Mouse (Mus musculus): ENCODE results near the gene R3hdm2. TPM values are rescaled to one million over a fixed set of nuclear protein-coding genes. Genes with fewer than 3 reads are reported as not detected.

The R3hdm2 gene
- polyA plus RNA-seq, 1 experiment from 2014 or later, result 26.7 TPM

GRCm38 (mm10) chr10:127353909-127354895 lies 25.9 kb upstream of the R3hdm2 start, which contains the start of gene Inhbe:
Inhbe (minus strand) TSS chr10:127354411.
- no peak for DNase-seq (ENCODE audit: low spot score)

GRCm38 (mm10) chr10:127355336-127355735 lies 24.8 kb upstream of the R3hdm2 start:
- DNase-seq (ENCODE audit: low spot score), result no peak

GRCm38 (mm10) chr10:127360714-127361113 lies 19.4 kb upstream of the R3hdm2 start:
- DNase-seq (ENCODE audit: low spot score), result no peak

GRCm38 (mm10) chr10:127367116-127367515 lies 13.0 kb upstream of the R3hdm2 start:
- DNase-seq (ENCODE audit: low spot score), result no peak

- no peak for DNase-seq (ENCODE audit: low spot score)
Observed at GRCm38 (mm10) chr10:127368273-127368672, 11.9 kb upstream of the R3hdm2 start.

GRCm38 (mm10) chr10:127369834-127370820 lies 10.0 kb upstream of the R3hdm2 start, which contains the start of gene Inhbc:
Inhbc (minus strand) TSS chr10:127370431.
- no peak for DNase-seq (ENCODE audit: low spot score)

- DNase-seq (ENCODE audit: low spot score), result no peak
Observed at GRCm38 (mm10) chr10:127371023-127371422, 9.1 kb upstream of the R3hdm2 start.

- no peak for DNase-seq (ENCODE audit: low spot score)
Observed at GRCm38 (mm10) chr10:127377700-127378099, 2.4 kb upstream of the R3hdm2 start.

- no peak for DNase-seq (ENCODE audit: low spot score)
Observed at GRCm38 (mm10) chr10:127379654-127380053, 473 bp upstream of the R3hdm2 start.

- peak; percentile 55 for DNase-seq (ENCODE audit: low spot score)
Observed at GRCm38 (mm10) chr10:127380767-127381742, 928 bp downstream of the R3hdm2 start.

- DNase-seq (ENCODE audit: low spot score), result no peak
Observed at GRCm38 (mm10) chr10:127381743-127382134, 1.6 kb downstream of the R3hdm2 start.

- DNase-seq (ENCODE audit: low spot score), result no peak
Observed at GRCm38 (mm10) chr10:127391774-127392173, 11.6 kb downstream of the R3hdm2 start.

GRCm38 (mm10) chr10:127404701-127405100 lies 24.6 kb downstream of the R3hdm2 start:
- DNase-seq (ENCODE audit: low spot score), result no peak

- no peak for DNase-seq (ENCODE audit: low spot score)
Observed at GRCm38 (mm10) chr10:127407391-127407790, 27.3 kb downstream of the R3hdm2 start.

GRCm38 (mm10) chr10:127412101-127412500 lies 32.0 kb downstream of the R3hdm2 start:
- DNase-seq (ENCODE audit: low spot score), result no peak

GRCm38 (mm10) chr10:127412776-127413175 lies 32.6 kb downstream of the R3hdm2 start:
- DNase-seq (ENCODE audit: low spot score), result no peak

- DNase-seq (ENCODE audit: low spot score), result no peak
Observed at GRCm38 (mm10) chr10:127413585-127413984, 33.5 kb downstream of the R3hdm2 start.

- DNase-seq (ENCODE audit: low spot score), result no peak
Observed at GRCm38 (mm10) chr10:127414141-127414540, 34.0 kb downstream of the R3hdm2 start.

- no peak for DNase-seq (ENCODE audit: low spot score)
Observed at GRCm38 (mm10) chr10:127420131-127420530, 40.0 kb downstream of the R3hdm2 start.

- no peak for DNase-seq (ENCODE audit: low spot score)
Observed at GRCm38 (mm10) chr10:127420676-127421353, 40.7 kb downstream of the R3hdm2 start.
